Mouse (Mus musculus) hindbrain, embryonic 11.5 days (tissue): ENCODE data around the gene Dnajb5. TPM values are rescaled to one million over a fixed set of nuclear protein-coding genes. Genes with fewer than 3 reads are reported as not detected.
A peak's percentile ranks its signal among the peaks of the same experiment; 100 is the strongest.

ENCODE experiments used
- ATAC-seq: fragments of 200-750 bp; cut with Nextera tagmentation; 2 replicates; pipeline ENCODE4 v1.8.0; 2017; ENCODE audit warnings: mild to moderate bottlenecking, moderate TSS enrichment, moderate library complexity; ENCODE audit not compliant: low FRiP score
- DNase-seq: peaks from one replicate; pipeline ENCODE4 v3.0.0-alpha.2; 2015; ENCODE audit warnings: low spot score
- H3K27ac ChIP-seq: fragments of 300-500 bp; sonication (generic); 2 replicates; pipeline ENCODE4 v1.5.1; 2014; ENCODE audit warnings: mild to moderate bottlenecking, low read depth, low read length
- H3K27me3 ChIP-seq: fragments of 300-500 bp; sonication (generic); 2 replicates; pipeline ENCODE4 v1.6.1; 2014; ENCODE audit warnings: mild to moderate bottlenecking, low read length, moderate library complexity, mixed read lengths; ENCODE audit not compliant: control insufficient read depth, insufficient read depth
- H3K36me3 ChIP-seq: fragments of 300-500 bp; sonication (generic); 2 replicates; pipeline ENCODE4 v1.6.1; 2014; ENCODE audit warnings: mild to moderate bottlenecking, low read length, moderate library complexity, mixed read lengths; ENCODE audit not compliant: control insufficient read depth, insufficient read depth
- H3K4me1 ChIP-seq: fragments of 300-500 bp; sonication (generic); replicated peaks from 2 replicates; pipeline ENCODE4 v1.6.1; 2014; ENCODE audit warnings: low read length, mixed read lengths; ENCODE audit not compliant: control insufficient read depth, insufficient read depth
- H3K4me2 ChIP-seq: fragments of 300-500 bp; sonication (generic); replicated peaks from 2 replicates; pipeline ENCODE4 v1.6.1; 2014; ENCODE audit warnings: mild to moderate bottlenecking, low read depth, low read length
- H3K4me3 ChIP-seq: fragments of 300-500 bp; sonication (generic); 2 replicates; pipeline ENCODE4 v1.5.1; 2014; ENCODE audit warnings: low read depth, low read length
- H3K9ac ChIP-seq: fragments of 300-500 bp; sonication (generic); 2 replicates; pipeline ENCODE4 v1.6.1; 2014; ENCODE audit warnings: low read depth, low read length
- H3K9me3 ChIP-seq: fragments of 300-500 bp; sonication (generic); 2 replicates; pipeline ENCODE4 v1.6.1; 2016; ENCODE audit warnings: low read length; ENCODE audit not compliant: control insufficient read depth
- WGBS: fragments of 180-500 bp; shearing (Covaris S2); extraction: QIAGEN DNeasy Blood & Tissue Kit; methylation state at CpG from one replicate; pipeline ENCODE4 v1.1.7; 2014; 5-methylcytosine and 5-hydroxymethylcytosine counted together
- polyA plus RNA-seq: library from polyadenylated mRNA; unstranded; fragments of >200 nt; fragmentation: Nextera tagmentation; extraction: Ambion mirVana; gene quantifications from 2 replicates; pipeline ENCODE4 v1.2.1, GENCODE M21; 2014

Gene Dnajb5
- polyA plus RNA-seq, 1 experiment from 2014 or later = 23.6 TPM

GRCm38 (mm10) chr4:42915966-42916365 is 33.6 kb upstream of the Dnajb5 start:
- WGBS = 73% methylated on average over 1 of the region's 1 CpGs
- no peaks in the 10 kb centered on the region for H3K9me3 ChIP-seq
- peaks cover 3% of the 10 kb centered on the region; the same call in 1 of the 2 replicates for H3K4me1 ChIP-seq
- H3K27ac ChIP-seq = no peak overlapping the region
- H3K9ac ChIP-seq = no peak overlapping the region
- no peaks in the 10 kb centered on the region for H3K36me3 ChIP-seq
- DNase-seq (no peak), ATAC-seq (no peak)
- H3K4me3 ChIP-seq = no peak overlapping the region
- no peak overlapping the region for H3K4me2 ChIP-seq
- peaks cover 22% of the 10 kb centered on the region for H3K27me3 ChIP-seq

GRCm38 (mm10) chr4:42916617-42917401 is 32.8 kb upstream of the Dnajb5 start, which contains the start of gene Phf24:
Gene Phf24 (plus strand): TSS chr4:42916660.
- Histone ChIP-seq H3K27ac (peak within 1 kb of the TSS; percentile 42), H3K4me1 (peaks cover 3% of the 10 kb centered on the region; the same call in 1 of the 2 replicates), H3K9me3 (no peaks in the 10 kb centered on the region), H3K4me2 (peak within 1 kb of the TSS; percentile 90), H3K36me3 (no peaks in the 10 kb centered on the region), H3K9ac (peak within 1 kb of the TSS; percentile 79), H3K4me3 (peak within 1 kb of the TSS; percentile 59), H3K27me3 (peaks cover 22% of the 10 kb centered on the region)
- DNase-seq (peak; percentile 66), ATAC-seq (peak; percentile 71)
- 2% methylated on average over 26 of the region's 90 CpGs for WGBS

DNA sequence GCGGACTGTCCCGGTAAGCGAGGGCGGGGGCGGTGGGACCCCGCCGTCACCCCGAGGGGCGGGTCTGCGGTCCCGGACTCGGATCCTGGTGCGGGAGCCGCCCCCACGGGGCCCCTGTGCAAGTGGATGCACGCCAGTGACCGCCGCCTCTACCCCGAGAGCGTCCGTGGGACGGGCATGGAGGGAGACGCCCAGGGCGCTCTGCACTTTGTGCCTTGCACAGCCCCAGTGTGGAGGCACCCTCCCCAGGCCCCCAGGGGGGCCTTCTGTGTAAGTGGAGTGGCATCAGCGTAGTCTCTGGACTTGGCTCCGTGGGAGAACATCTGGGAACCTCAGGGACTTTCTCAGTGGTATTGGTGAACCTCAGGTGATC is 32.2 kb upstream of the Dnajb5 start:
- H3K27ac ChIP-seq = no peak overlapping the region
- H3K36me3 ChIP-seq = no peaks in the 10 kb centered on the region
- no peaks in the 10 kb centered on the region for H3K9me3 ChIP-seq
- H3K4me2 ChIP-seq = peak overlapping the region; percentile 90
- H3K27me3 ChIP-seq = peaks cover 22% of the 10 kb centered on the region
- peak overlapping the region; percentile 79 for H3K9ac ChIP-seq
- H3K4me3 ChIP-seq = peak overlapping the region; percentile 59
- H3K4me1 ChIP-seq = peaks cover 3% of the 10 kb centered on the region; the same call in 1 of the 2 replicates
- DNase-seq (no peak), ATAC-seq (peak; percentile 64)
- 4% methylated on average over 18 of the region's 26 CpGs for WGBS

GRCm38 (mm10) chr4:42920726-42921125 is 28.9 kb upstream of the Dnajb5 start:
- Histone ChIP-seq H3K4me2 (no peak overlapping the region), H3K4me1 (peaks cover 3% of the 10 kb centered on the region; the same call in 1 of the 2 replicates), H3K9ac (no peak overlapping the region), H3K27me3 (peaks cover 16% of the 10 kb centered on the region), H3K27ac (no peak overlapping the region), H3K36me3 (no peaks in the 10 kb centered on the region), H3K4me3 (no peak overlapping the region), H3K9me3 (no peaks in the 10 kb centered on the region)
- DNase-seq (no peak), ATAC-seq (no peak)
- WGBS = 83% methylated on average over 9 of the region's 9 CpGs

DNA sequence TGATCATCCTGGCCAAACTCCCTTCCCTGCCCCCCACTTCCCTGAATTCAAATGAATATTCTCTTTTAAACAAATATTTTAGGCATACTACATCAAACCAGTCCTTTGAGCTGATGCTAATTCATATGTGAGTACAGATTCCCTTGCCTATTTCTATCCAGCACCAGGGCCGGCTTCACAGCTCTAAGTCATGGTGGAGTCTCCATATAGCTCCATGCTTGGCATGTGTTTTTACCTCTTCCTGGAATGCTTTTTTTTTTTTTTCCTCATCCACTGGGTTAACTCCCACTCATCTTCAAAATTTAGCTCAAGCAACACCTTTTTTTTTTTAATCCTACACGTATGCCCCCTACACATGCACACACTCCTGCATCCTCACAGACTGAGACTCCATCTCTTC is 28.1 kb upstream of the Dnajb5 start:
- 93% methylated on average over 2 of the region's 2 CpGs for WGBS
- no peak for ATAC-seq
- Histone ChIP-seq H3K27me3 (peaks cover 11% of the 10 kb centered on the region), H3K36me3 (no peaks in the 10 kb centered on the region), H3K4me3 (no peak overlapping the region), H3K9ac (no peak overlapping the region), H3K27ac (no peak overlapping the region), H3K9me3 (no peaks in the 10 kb centered on the region), H3K4me2 (no peak overlapping the region), H3K4me1 (peaks cover 3% of the 10 kb centered on the region; the same call in 1 of the 2 replicates)
- no peak for DNase-seq

- ATAC-seq = no peak
- Histone ChIP-seq H3K27ac (no peak overlapping the region), H3K9ac (no peak overlapping the region), H3K4me3 (no peak overlapping the region), H3K4me1 (peaks cover 3% of the 10 kb centered on the region; the same call in 1 of the 2 replicates), H3K4me2 (no peak overlapping the region), H3K27me3 (peaks cover 10% of the 10 kb centered on the region), H3K36me3 (no peaks in the 10 kb centered on the region), H3K9me3 (no peaks in the 10 kb centered on the region)
- 79% methylated on average over 6 of the region's 6 CpGs for WGBS
- no peak for DNase-seq
These were observed 27.6 kb upstream of the Dnajb5 start for GRCm38 (mm10) chr4:42922056-42922455.

DNA sequence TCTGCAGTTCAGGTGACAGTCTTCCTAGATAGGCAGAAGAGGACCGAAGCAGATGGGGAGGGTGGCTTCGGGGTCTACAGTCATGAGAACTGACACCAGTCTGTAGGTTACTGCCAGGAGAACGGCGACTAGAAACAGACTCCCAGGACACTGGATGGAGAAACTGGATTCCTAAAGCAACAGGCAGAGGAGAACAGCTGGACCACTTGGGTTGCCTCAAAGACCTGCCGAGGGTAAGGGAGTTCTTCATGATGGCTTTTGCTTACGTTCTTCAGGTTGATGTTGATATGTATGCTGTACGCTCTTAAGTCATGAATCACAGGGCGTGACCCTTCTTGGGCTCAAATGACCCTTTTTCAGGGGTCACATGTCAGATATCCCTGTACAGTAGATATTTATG is 27.2 kb upstream of the Dnajb5 start:
- ATAC-seq = no peak
- WGBS = 93% methylated on average over 8 of the region's 8 CpGs
- peaks cover under 1% of the 10 kb centered on the region; the same call in 1 of the 2 replicates for H3K4me1 ChIP-seq
- H3K9me3 ChIP-seq = no peaks in the 10 kb centered on the region
- H3K4me2 ChIP-seq = no peak overlapping the region
- no peak overlapping the region for H3K4me3 ChIP-seq
- H3K27ac ChIP-seq = no peak overlapping the region
- no peak for DNase-seq
- H3K36me3 ChIP-seq = no peaks in the 10 kb centered on the region
- H3K9ac ChIP-seq = no peak overlapping the region
- peaks cover 7% of the 10 kb centered on the region for H3K27me3 ChIP-seq

- Histone ChIP-seq H3K9ac (no peak overlapping the region), H3K4me3 (no peak overlapping the region), H3K36me3 (no peaks in the 10 kb centered on the region), H3K9me3 (no peaks in the 10 kb centered on the region), H3K4me1 (no peaks in the 10 kb centered on the region), H3K4me2 (no peak overlapping the region), H3K27ac (no peak overlapping the region), H3K27me3 (no peaks in the 10 kb centered on the region)
- no peak for DNase-seq
- ATAC-seq = no peak
- 76% methylated on average over 13 of the region's 13 CpGs for WGBS
These were observed 25.4 kb upstream of the Dnajb5 start for GRCm38 (mm10) chr4:42924095-42924710.
